Mouse (Mus musculus) gastrocnemius, postnatal 10 days (tissue): Measurements from ENCODE around the gene Pdrg1. TPM values are rescaled to one million over a fixed set of nuclear protein-coding genes. Genes with fewer than 3 reads are reported as not detected.
A peak's percentile ranks its signal among the peaks of the same experiment; 100 is the strongest.

ENCODE experiments used
- DNase-seq: peaks from one replicate; pipeline ENCODE4 v3.0.0; 2021; ENCODE audit warnings: mixed read lengths
- total RNA-seq, 2 experiments: library from RNA; stranded (reverse); gene quantifications; 2 replicates each; pipeline ENCODE4 v1.2.3; 2021

Pdrg1 gene
- total RNA-seq, 2 experiments from 2014 or later = 58.6 to 61.5 TPM

DNA sequence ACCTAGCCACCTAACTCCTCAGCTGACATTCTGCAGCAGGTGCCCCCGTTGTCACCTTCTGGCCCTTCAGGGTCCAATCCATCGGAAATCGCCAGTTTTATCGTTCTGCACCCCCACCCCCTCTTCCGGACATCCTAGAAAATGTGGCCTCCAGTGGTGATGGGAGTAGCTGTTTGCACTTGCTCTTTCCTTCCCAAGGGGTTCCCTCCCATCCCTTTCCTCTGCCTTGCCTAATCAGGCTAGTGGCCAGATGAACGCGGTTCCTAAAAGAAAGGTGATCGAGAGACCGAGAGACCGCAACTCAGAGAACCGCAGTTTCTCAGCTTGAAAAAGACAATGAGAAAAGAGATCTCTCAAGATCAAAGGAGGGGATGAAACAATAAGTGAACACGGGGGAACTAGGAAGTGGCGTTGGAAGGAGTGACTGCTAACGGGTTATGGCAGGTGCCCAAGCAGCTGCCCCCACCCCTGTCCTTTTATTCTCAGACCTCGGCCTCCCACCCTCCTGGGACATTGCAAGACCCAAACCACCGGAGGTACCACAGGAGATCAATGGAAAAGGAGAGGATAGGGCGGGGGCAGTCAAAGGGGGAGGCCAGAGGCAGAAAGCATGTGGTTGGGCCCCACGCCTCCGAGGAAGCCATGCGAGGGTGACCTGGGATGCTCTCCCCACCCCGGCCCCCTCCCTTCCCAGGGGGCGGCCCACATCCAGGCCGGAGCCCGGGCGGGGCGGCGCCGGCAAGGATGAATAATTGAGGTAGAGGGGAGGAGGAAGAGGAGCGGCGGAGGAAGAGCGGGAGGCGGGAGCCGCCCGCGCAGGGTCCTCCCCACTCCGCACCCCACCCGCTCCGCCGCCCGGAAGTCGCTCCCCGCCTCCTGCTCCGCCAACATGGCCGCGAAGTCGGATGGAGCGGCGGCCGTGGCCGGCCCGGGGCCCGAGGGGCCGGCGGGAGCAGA, 16.2 kb upstream of the Pdrg1 start, which contains the start of gene Xkr7:
Xkr7 (plus strand) TSS at position 727 of the 957 bp plus-strand sequence.
- DNase-seq = no peak

DNA sequence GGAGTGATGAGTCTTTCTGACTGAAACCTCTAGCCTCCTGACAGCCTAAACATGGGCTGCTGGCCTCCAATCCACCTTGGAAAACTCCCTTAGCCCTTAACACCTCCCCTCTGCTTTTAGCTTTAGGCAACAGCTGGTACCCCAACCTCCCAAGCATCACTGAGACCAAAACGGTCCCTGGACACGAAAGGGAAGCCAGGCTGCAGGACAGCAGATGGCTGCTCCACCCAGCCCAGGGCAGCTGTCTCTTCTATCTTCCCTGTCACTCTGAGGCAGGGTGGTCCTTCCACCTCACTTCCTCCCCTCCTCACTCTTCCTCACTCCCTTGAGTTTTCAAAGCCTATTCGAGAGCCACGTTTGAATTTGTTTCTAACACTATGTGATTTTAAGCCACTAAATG, 15.2 kb upstream of the Pdrg1 start:
- DNase-seq = no peak

DNA sequence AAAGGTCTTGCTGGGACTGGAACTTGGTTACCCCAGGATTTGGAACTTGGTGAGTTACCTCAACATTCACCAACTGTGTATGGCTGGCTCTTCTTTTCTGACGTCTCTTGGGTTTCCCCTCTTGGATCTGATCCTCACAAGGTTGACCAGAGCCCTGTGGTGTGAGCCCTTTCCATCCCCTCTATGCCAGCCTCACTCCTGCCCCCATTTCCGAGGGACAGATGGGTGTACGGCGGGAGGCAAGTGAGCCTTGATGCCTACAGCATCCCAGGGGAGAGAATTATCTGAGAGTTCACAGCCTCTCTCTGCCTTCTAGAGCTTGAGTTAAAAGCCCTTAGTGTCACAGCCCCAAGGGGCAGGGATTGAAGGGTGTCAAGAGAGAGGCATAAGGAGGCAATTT, 12.3 kb upstream of the Pdrg1 start:
- no peak for DNase-seq

DNA sequence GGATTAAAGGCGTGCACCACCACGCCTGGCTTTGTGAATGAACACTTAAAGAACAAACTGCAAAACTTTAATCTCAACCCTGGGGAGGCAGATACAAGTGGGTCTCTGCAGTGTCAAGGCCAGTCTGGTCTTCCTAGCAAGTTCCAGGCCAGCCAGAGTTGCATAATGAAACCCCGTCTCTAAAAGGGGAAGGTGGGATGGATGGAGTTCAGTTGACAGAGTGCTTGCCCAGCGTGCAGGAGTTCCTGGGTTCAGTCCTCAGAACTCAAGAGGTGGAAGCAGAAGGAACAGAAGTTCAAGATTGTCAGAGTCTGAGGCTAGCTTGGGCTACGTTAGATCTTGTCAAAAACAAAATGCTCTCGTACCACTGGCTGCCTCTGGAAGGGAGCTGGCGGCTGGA, 10.8 kb upstream of the Pdrg1 start:
- DNase-seq = no peak

DNA sequence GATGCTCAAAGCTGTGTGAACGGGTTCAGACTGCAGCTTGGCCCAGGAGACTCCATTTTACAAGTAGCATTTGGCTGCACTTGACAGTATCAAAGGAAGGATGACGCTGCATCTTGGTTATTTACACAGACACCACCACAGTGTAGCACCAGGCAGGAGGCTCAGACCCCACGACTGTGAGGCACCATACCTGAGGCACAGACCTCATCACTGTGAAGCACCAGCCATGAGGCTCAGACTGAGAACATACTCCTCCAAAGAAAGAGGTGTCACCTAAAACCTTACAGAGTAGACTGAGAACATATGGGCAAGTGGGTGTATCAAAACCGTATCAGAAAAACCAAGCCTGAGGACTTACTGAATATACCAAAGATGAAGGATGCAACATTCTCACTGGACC, 7.6 kb upstream of the Pdrg1 start:
- no peak for DNase-seq

DNA sequence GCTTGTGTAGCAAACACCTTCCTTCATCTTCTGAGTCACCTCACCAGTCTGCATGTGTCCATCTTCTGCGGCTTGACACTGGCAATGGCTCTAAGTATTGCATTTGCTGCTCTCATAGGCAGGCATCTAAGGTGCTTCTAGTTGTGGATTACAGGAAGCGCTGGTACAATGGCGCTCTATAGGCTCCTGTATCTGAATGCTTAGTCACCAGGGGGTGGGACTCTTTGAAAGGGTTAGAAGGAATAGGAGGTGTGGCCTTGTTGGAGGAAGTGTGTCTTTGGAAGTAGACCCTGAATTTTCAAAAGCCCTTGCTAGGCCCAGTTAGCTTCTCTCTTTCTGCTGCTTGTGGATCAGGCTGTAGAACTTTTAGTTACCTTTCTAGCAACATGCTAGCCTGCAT, 5.9 kb upstream of the Pdrg1 start:
- no peak for DNase-seq

DNA sequence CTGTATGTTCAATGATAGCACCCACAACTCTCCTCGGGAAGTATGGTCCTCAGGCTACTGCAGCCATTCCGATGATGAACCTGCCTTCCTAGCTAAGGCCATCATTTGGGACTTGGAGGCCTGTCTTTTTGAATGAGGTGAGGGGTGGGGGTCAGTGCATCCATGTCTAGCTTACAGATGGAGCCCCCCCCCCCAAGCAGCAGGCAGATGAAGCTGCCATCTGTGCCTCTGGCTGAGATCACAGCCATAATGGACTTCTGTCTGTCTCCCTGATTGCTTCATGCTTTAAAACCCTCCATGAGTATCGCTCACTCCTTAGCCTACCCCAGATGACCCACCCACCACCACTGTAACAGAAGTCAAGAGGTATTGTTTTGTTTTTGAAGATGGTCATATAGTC, 4.1 kb upstream of the Pdrg1 start:
- no peak for DNase-seq

DNA sequence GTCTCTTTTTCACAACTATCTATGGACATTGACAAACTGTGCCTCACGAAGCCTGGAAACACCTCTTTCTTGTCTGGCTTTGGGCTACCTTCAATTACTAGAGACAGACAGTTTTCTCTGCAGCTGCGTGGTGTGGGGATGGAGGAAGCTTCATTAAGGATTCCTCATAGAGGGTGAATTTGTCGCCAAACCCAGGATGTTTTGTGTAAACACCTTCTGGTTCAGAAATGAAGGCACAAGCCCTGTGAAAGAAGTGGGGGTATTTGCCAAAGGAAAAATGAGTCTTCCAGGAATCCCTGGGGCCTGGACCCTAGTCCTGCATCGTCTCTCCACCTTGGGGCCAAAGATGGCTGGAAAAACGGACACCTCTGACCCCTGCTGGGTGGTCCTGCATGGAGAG, 1.6 kb upstream of the Pdrg1 start:
- DNase-seq = no peak

DNA sequence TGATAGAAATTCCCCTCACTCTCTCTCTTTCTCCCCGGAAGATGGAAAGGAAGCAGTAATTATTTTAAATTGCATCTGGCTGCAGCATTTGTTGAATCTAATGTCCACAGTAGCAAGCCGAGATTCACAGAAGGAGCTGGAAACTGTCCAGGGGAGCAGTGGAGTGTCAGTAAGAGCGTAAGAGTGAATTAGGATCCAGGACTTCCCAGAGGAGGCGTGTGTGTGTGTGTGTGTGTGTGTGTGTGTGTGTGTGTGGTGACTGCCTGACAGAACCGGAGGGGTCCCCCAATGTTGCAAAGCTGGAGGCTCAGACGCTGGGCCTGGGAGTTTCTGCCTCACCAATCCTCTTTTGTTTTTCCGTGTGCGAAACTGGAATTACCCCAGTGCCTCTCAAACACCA, 577 bp upstream of the Pdrg1 start:
- DNase-seq = no peak

DNA sequence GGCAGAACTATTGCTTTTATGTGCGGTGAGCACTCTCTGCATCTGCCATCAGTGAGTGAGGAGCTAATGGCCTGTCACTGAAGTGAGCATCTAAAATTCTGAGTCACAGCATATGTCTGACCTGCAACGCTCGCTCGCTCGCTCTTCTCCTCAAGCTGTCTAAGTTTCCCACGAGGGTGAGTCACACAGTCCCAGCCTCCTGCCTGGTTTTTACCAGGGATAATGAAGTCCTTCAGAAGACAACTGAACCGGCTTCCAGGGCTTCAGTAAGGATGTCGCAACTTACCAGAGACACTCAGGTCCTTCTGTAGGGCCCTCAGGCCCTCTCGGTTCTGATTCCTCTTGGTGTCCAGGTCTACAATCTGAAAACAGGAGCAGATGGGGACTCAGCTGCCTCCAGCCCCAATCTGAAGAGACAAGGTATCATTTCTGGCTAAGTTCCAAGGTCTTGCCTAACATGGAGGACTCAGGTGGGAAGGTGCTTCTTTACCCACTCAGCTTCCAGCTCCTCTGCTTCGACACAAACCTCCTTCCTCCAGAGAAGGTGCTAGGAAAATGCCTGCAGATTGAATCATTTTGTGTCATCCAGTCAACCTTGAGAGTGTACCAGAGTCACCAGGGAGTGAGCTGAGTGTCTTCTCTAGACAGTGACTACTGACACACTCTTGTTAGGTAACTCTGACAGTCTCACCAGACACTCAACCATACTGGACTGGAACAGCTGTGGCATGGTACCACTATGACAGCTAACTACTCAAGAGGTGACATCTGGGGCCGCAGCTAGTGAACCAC, 1.3 kb downstream of the Pdrg1 start:
- DNase-seq = no peak

DNA sequence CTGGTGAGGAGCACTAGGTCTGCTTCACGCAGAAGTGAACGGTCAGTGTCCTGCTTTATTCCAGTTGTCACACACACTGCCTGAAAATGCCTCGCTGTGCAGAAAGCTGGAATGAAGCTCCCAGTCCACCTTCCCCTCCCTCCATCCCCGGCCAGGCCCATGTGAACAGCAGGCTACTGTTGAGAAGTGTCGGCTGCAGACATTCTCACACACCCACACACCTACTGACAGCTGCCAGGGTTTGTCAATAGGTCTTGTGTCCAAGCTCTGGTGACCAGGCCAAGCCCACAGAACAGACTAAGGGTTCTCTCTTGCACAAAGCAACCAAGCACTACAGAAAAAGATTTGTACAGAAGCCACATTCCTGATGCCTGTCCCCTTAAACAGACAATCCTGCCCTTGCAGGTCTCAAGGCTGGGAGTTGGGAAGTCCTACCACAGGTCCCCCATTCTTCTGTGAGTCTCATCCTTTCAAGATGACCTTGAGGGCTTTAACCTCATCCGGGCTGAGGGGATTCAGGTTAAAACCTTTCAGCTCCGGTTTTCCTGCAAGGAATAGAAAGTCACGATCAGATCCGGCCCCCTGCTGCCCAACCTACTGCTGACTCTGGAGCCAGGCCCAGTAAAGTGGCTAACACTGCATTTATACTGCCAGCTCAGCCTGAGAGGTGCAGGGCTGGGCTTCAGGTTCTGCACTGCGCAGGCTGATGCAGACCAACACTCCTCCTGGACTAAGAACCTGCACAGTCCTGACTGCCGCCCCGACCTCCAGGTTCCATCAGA, 5.8 kb downstream of the Pdrg1 start:
- DNase-seq = no peak

DNA sequence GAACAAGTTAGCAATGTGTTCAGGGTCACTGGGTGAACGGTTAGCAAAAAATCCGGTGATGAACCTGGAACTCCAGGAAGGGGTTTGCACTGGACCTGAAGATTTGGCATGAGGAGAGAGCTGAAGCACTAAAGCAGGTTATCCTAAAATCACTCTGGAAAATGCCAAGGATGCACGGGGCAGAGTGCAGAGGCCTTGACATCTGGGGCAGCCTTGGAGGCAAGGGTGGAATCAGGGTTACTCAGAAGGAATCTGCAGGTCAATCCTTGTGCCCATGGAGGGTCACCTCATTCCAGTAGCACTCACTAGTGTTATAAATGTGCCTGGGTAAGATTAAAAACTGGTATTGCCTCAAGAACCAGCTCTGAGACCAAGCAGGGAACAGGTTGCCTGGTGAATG, 9.2 kb downstream of the Pdrg1 start:
- DNase-seq = no peak

DNA sequence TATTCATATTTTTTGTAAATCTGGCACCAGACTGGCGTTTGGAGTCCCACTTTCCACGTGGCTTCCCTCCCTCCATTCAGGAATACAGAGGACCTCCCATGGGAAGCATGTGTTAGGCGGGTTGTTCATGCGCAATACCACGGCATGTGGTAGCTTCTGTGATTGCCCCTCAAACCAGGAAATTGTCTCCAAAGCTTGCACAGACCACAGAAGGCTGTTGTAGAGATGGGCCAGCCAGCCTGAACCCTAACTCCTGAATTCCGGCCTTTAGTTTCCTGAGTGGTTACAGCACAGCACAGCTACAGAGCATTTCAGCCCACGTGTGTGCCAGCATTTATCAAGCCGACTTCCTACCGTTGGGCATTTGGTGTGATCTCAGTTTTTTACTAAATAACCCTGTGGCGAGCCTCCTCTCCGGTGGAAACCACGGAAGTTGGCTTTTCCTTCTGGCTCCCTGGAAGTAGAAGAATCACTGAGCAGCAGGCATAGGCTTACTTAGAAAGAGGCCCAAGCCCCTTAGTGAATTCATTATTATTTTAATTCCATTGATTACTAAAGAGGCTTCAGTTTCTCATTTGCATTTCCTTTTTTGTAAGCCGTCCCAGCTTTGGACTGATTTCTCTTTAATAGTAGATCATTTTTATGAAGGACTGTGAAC, 11.4 kb downstream of the Pdrg1 start:
- no peak for DNase-seq

DNA sequence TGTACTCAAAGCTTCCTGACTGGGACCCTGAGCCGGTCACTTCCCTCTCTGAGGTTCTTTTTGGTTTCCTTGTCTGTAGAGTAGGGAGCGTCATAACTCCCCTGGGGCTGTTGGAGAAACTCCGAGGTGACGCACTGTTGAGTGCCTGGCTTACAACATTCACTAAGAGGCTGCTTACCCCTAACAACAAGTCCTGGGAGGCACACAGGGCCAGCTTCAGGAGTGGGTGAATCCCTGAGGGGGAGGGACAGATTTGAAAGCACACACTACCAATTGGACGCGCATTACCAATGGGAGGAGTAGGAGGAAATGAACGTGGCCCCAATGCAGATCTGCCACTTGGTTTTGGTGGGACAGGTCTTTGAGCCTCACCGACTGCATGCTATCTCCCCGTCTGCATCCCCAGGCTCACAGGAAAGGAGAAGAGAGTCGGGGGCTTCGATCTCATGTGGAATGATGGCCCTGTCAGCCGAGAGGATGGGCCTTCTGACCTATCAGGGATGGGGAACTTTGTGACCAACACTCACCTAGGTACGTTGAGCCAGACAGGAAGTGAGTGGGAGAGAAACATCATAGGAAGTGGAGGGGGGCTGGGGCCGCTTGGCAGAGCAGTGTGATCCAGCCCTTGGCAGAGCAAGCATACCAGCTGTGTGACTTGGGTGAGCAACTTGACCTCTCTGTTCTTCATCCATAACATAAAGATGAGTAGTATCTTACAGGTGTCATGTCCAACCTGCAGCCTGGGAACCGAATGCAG, 12.6 kb downstream of the Pdrg1 start:
- no peak for DNase-seq

DNA sequence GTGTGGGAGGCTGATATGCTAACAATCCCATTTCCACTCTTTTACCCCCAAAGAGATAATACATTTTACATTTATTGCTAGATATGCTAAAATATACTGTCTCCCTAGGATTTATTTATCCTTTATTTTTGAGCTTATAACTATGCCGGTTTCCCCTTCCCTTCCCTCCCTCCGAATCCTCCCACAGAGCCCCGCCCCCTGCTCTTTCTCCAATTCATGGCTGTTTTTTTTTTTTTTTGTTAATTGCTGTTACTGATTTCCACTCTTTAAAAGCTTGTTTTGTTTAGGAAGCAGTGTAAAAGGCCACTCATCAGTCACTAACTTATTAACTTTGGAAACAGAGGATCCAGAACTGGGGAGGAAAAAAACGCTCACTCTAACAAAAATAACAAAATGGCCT, 18.2 kb downstream of the Pdrg1 start:
- DNase-seq = no peak

DNA sequence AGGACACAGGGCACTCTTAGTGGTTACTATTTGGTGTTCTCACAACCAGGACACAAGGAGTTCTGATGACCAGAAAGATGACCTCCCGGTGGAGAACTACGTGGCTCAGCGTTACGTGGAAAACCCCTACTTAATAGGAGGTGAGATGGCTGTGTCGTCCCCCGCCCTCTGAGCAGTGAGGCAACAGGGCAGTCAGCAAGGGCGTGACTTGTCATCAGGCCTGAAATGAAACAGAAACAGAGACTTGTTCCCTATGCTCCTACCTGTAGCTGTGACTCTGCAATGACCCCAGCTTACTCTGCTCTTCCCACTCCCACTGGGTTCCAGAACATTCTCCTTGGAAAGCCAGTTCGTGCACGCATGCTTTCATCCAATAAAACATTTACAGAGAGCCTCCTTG, 23.7 kb downstream of the Pdrg1 start:
- DNase-seq = no peak

DNA sequence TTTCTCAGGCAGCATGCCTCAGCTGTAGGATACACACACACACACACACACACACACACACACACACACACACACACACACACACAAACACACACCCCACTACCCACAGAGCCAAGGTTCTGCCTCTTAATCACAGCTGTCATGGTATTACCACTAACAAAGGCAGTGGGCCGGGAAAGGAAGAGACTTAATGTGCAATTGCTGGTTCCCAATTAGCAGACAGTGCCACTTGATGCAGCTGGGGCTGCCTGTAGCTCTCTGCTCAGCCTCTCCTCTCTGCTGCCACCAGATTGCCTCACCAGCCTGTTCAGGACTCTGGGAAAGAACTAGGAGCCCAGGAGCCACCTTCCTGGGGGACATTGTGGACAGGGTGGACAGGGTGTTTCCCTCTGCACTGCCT, 29.6 kb downstream of the Pdrg1 start:
- DNase-seq = no peak

DNA sequence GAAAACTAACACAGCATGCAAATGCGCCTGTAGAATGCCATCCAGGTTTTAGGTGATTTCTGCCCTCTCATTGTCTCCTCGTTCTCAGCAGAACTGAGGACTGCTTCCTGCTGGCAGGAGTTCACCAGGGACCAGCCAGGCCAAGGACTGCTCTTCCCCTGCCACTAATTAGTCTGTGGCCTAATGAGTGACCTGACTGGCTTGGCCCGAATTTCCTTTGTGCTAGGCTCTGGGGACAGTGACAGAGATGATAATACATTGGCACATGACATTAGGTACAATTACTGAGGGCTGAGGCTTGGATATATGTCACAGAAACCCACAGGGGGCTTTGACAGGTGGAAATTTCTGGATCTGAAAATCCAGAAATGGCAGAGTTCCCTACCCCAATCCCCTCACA, 38.2 kb downstream of the Pdrg1 start:
- DNase-seq = no peak

DNA sequence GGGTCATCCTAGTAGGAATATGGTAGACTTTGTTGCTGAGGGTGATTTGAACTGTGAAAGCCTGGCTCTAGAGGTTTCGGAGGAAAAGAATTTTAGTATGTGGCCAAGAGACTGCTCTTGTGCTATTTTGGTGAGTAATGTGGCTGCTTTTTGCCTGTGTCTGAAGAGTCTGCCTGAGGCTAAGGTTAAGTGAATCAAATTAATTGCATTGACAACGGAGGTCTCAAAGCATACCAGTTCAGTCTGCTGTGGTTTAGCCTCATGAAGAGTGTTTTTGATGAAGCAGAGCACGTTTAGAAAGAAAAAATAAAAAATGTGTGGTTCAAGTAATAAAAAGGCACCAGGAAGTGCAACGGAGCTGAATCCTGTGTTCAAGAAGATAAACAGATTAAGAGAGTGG, 49.7 kb downstream of the Pdrg1 start:
- no peak for DNase-seq

DNA sequence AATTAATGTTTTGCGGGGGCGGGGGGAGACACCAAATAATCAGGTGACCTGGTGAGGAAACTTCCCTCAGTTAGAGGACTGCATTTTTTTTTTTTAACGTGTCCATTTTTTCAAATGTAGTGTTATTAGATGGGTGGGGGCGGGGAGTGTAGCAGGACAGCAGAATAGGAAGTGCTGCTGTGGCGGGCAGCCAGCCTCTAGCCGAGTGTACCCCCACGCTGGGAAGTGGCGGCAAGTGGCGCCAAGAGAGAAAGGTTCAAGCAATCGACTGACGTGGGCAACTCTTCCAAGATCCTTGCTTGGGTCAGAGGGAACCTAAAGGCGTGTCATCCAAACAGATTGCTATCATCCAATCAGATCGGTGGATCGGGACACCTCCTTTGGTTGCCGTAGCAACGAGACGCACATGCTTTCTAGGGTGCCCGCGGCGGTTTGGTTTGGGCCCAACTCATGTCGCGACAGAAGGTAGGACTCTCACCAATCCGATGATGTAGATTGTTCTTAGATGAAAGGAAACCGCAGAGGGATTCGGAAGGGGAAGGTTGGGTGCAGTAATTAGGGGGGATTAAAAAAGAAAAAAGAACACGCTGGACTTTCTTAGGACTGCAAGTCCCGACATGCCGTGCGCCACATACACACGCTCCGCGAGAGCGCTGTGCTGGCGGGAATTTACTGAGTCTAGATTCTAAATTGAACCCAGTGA, 53.0 kb downstream of the Pdrg1 start, which contains the start of gene Ttll9:
Ttll9 (plus strand) TSS at position 395 of the 703 bp plus-strand sequence.
- peak; percentile 57 for DNase-seq
